Mouse (Mus musculus): Measurements from ENCODE around the gene Fam169a. TPM values are rescaled to one million over a fixed set of nuclear protein-coding genes. Genes with fewer than 3 reads are reported as not detected.
"Not testable (repeated sequence)": the region's sequence is repeated elsewhere in the genome, so short reads cannot be mapped to it uniquely, and the experiment has no call there.

Gene Fam169a
- under 1 TPM; 0.56 to 0.71 TPM for polyA plus RNA-seq (2017; shearing (Covaris generic))

GRCm38 (mm10) chr13:97066649-97067550, at the start of gene Fam169a:
Gene Fam169a (plus strand): TSS chr13:97067286.
- ATAC-seq, result no peak

GRCm38 (mm10) chr13:97017711-97018110, 49.4 kb upstream of the Fam169a start:
- no peak for ATAC-seq

GRCm38 (mm10) chr13:97020122-97020521, 47.0 kb upstream of the Fam169a start:
- ATAC-seq, result no peak

- no peak for ATAC-seq
These were observed 45.2 kb upstream of the Fam169a start for GRCm38 (mm10) chr13:97021906-97022305.

GRCm38 (mm10) chr13:97030075-97030474, 37.0 kb upstream of the Fam169a start:
- ATAC-seq, result no peak

GRCm38 (mm10) chr13:97034262-97034661, 32.8 kb upstream of the Fam169a start, which contains the start of gene 1700029F12Rik:
Gene 1700029F12Rik (minus strand): TSS chr13:97034362.
- ATAC-seq, result no peak

- ATAC-seq, result no peak
These were observed 15.9 kb upstream of the Fam169a start for GRCm38 (mm10) chr13:97051158-97051557.

GRCm38 (mm10) chr13:97052667-97053066, 14.4 kb upstream of the Fam169a start:
- no peak for ATAC-seq

GRCm38 (mm10) chr13:97053844-97054243, 13.2 kb upstream of the Fam169a start:
- no peak for ATAC-seq

- ATAC-seq, result no peak
These were observed 9.3 kb upstream of the Fam169a start for GRCm38 (mm10) chr13:97057817-97058216.

GRCm38 (mm10) chr13:97059746-97060145, 7.3 kb upstream of the Fam169a start:
- ATAC-seq, result no peak

GRCm38 (mm10) chr13:97060331-97060730, 6.8 kb upstream of the Fam169a start:
- no peak for ATAC-seq

- no peak for ATAC-seq
These were observed 4.9 kb upstream of the Fam169a start for GRCm38 (mm10) chr13:97062151-97062550.

- no peak for ATAC-seq
These were observed 3.7 kb upstream of the Fam169a start for GRCm38 (mm10) chr13:97063431-97063830.

GRCm38 (mm10) chr13:97064413-97064812, 2.7 kb upstream of the Fam169a start:
- no peak for ATAC-seq

GRCm38 (mm10) chr13:97064844-97065621, 2.1 kb upstream of the Fam169a start:
- not testable (repeated sequence) for ATAC-seq

GRCm38 (mm10) chr13:97067691-97068090, 605 bp downstream of the Fam169a start:
- ATAC-seq, result no peak

- ATAC-seq, result no peak
These were observed 1.1 kb downstream of the Fam169a start for GRCm38 (mm10) chr13:97068151-97068550.

GRCm38 (mm10) chr13:97070931-97071625, 4.0 kb downstream of the Fam169a start:
- no peak for ATAC-seq

- ATAC-seq, result no peak
These were observed 4.6 kb downstream of the Fam169a start for GRCm38 (mm10) chr13:97071626-97072241.

- ATAC-seq, result no peak
These were observed 6.4 kb downstream of the Fam169a start for GRCm38 (mm10) chr13:97073497-97073896.

- ATAC-seq, result no peak
These were observed 10.5 kb downstream of the Fam169a start for GRCm38 (mm10) chr13:97077556-97077955.
